Mouse (Mus musculus) CH12.LX (cell line): ENCODE data around the gene Gm20388. TPM values are rescaled to one million over a fixed set of nuclear protein-coding genes. Genes with fewer than 3 reads are reported as not detected.

Experiments
- DNase-seq: peaks from one replicate; pipeline ENCODE4 v3.0.0-alpha.2; 2013; ENCODE audit errors: extremely low read depth
- H3K27ac ChIP-seq: 2 replicates; pipeline ENCODE4 v1.5.1; 2012; ENCODE audit warnings: low read depth, mild to moderate bottlenecking, control low read depth, moderate library complexity; ENCODE audit not compliant: insufficient read depth
- H3K27me3 ChIP-seq: replicated peaks from 2 replicates; pipeline ENCODE3; 2012; ENCODE audit warnings: inconsistent platforms
- H3K36me3 ChIP-seq, 2 experiments: replicated peaks in 1 of 2; 2 replicates each; pipeline versions ENCODE3 to v1.6.1; 2012; ENCODE audit warnings: inconsistent platforms in 1 of 2, low read length in 1 of 2, mild to moderate bottlenecking in 1 of 2, mixed read lengths in 1 of 2, moderate library complexity in 1 of 2; ENCODE audit not compliant: control insufficient read depth in 1 of 2, insufficient read depth in 1 of 2
- H3K4me1 ChIP-seq, 2 experiments: 2 replicates each; pipeline ENCODE4 v1.6.1; 2012; ENCODE audit warnings: inconsistent platforms in 1 of 2, moderate library complexity in 1 of 2; ENCODE audit not compliant: insufficient read depth in 2 of 2, control insufficient read depth in 1 of 2
- H3K4me2 ChIP-seq: 2 replicates; pipeline ENCODE4 v1.6.1; 2012; ENCODE audit warnings: low read depth, mild to moderate bottlenecking, control low read depth; ENCODE audit not compliant: poor library complexity, insufficient read depth, severe bottlenecking
- H3K4me3 ChIP-seq, 3 experiments: fragments of 150-350 bp in 1 of 3; sonication (generic) in 1 of 3; replicated peaks in 1 of 3; 2 replicates each; pipeline versions ENCODE3 to v1.5.1; 2011 to 2012; ENCODE audit warnings: low read depth in 2 of 3, low read length in 2 of 3, mild to moderate bottlenecking in 2 of 3, moderate library complexity in 2 of 3, control low read depth in 1 of 3, improper control_type of control experiment in 1 of 3, inconsistent platforms in 1 of 3, mixed read lengths in 1 of 3; ENCODE audit not compliant: poor library complexity in 1 of 3
- H3K79me2 ChIP-seq: replicated peaks from 2 replicates; pipeline ENCODE4 v1.6.1; 2012; ENCODE audit warnings: mild to moderate bottlenecking, moderate library complexity; ENCODE audit not compliant: control insufficient read depth, poor library complexity, insufficient read depth, severe bottlenecking; ENCODE audit errors: extremely low read depth
- H3K9ac ChIP-seq: 2 replicates; pipeline ENCODE4 v1.6.1; 2012; ENCODE audit warnings: low read depth, mild to moderate bottlenecking, control low read depth, moderate library complexity; ENCODE audit not compliant: insufficient read depth
- H3K9me3 ChIP-seq: replicated peaks from 2 replicates; pipeline ENCODE3; 2012; ENCODE audit warnings: low read length, inconsistent platforms, mixed read lengths
- CTCF ChIP-seq, 2 experiments: IDR thresholded peaks in 1 of 2; conservative IDR thresholded peaks in 1 of 2; 2 replicates each; pipeline ENCODE4 v1.5.1; 2011 to 2012; ENCODE audit warnings: low read depth in 2 of 2, low read length in 2 of 2, improper control_type of control experiment in 1 of 2, inconsistent platforms in 1 of 2, mild to moderate bottlenecking in 1 of 2, moderate library complexity in 1 of 2
- E2F4 ChIP-seq: IDR thresholded peaks from 2 replicates; pipeline ENCODE4 v1.6.1; 2011; ENCODE audit warnings: low read depth, low read length, improper control_type of control experiment; ENCODE audit not compliant: insufficient replicate concordance
- ETS1 ChIP-seq: conservative IDR thresholded peaks from 2 replicates; pipeline ENCODE4 v1.6.1; 2012; ENCODE audit warnings: low read depth, mild to moderate bottlenecking, inconsistent platforms, low read length, improper control_type of control experiment, moderate library complexity
- GABPA ChIP-seq: IDR thresholded peaks from 2 replicates; pipeline ENCODE4 v1.6.1; 2012; ENCODE audit warnings: low read depth, low read length, improper control_type of control experiment, inconsistent platforms; ENCODE audit not compliant: insufficient replicate concordance
- IRF4 ChIP-seq: IDR thresholded peaks from 2 replicates; pipeline ENCODE4 v1.6.1; 2014; ENCODE audit warnings: low read depth, mild to moderate bottlenecking, inconsistent platforms, low read length, improper control_type of control experiment
- JUN ChIP-seq: IDR thresholded peaks from 2 replicates; pipeline ENCODE4 v1.6.1; 2011; ENCODE audit warnings: low read depth, mild to moderate bottlenecking, low read length, improper control_type of control experiment, moderate library complexity; ENCODE audit not compliant: insufficient read depth
- KAT2A ChIP-seq: IDR thresholded peaks from 2 replicates; pipeline ENCODE4 v1.6.1; 2012; ENCODE audit warnings: low read length, improper control_type of control experiment, inconsistent platforms; ENCODE audit not compliant: insufficient replicate concordance
- MAX ChIP-seq: IDR thresholded peaks from 2 replicates; pipeline ENCODE4 v1.6.1; 2011; ENCODE audit warnings: low read length, improper control_type of control experiment
- MAZ ChIP-seq: IDR thresholded peaks from 2 replicates; pipeline ENCODE4 v1.6.1; 2012; ENCODE audit warnings: low read depth, mild to moderate bottlenecking, inconsistent platforms, low read length, improper control_type of control experiment, moderate library complexity
- MEF2A ChIP-seq: IDR thresholded peaks from 2 replicates; pipeline ENCODE4 v1.6.1; 2014; ENCODE audit warnings: low read depth, mild to moderate bottlenecking, inconsistent platforms, low read length, improper control_type of control experiment, borderline replicate concordance
- NRF1 ChIP-seq: IDR thresholded peaks from 2 replicates; pipeline ENCODE4 v1.6.1; 2014; ENCODE audit warnings: low read depth, mild to moderate bottlenecking, inconsistent platforms, low read length, improper control_type of control experiment, moderate library complexity
- PAX5 ChIP-seq: IDR thresholded peaks from 2 replicates; pipeline ENCODE4 v1.6.1; 2012; ENCODE audit warnings: low read length, inconsistent platforms, mixed read lengths
- POLR2AphosphoS2 ChIP-seq: IDR thresholded peaks from 2 replicates; pipeline ENCODE4 v1.6.1; 2011; ENCODE audit warnings: low read depth, low read length, improper control_type of control experiment
- RAD21 ChIP-seq: IDR thresholded peaks from 2 replicates; pipeline ENCODE4 v1.6.1; 2011; ENCODE audit warnings: low read depth, mild to moderate bottlenecking, low read length, improper control_type of control experiment, moderate library complexity
- RCOR1 ChIP-seq: conservative IDR thresholded peaks from 2 replicates; pipeline ENCODE4 v1.6.1; 2012; ENCODE audit warnings: low read depth, mild to moderate bottlenecking, inconsistent platforms, low read length, improper control_type of control experiment
- SIN3A ChIP-seq: IDR thresholded peaks from 2 replicates; pipeline ENCODE4 v1.6.1; 2012; ENCODE audit warnings: low read length, improper control_type of control experiment, inconsistent platforms
- SMC3 ChIP-seq: IDR thresholded peaks from 2 replicates; pipeline ENCODE4 v1.6.1; 2011; ENCODE audit warnings: low read depth, low read length, improper control_type of control experiment
- TBP ChIP-seq: conservative IDR thresholded peaks from 2 replicates; pipeline ENCODE4 v1.6.1; 2011; ENCODE audit warnings: low read depth, low read length, improper control_type of control experiment
- TCF12 ChIP-seq: IDR thresholded peaks from 2 replicates; pipeline ENCODE4 v1.6.1; 2014; ENCODE audit warnings: low read depth, mild to moderate bottlenecking, inconsistent platforms, low read length, improper control_type of control experiment
- USF2 ChIP-seq: conservative IDR thresholded peaks from 2 replicates; pipeline ENCODE4 v1.6.1; 2011; ENCODE audit warnings: low read depth, low read length, improper control_type of control experiment
- ZC3H11A ChIP-seq: IDR thresholded peaks from 2 replicates; pipeline ENCODE4 v1.6.1; 2012; ENCODE audit warnings: low read depth, mild to moderate bottlenecking, inconsistent platforms, low read length, improper control_type of control experiment
- ZMIZ1 ChIP-seq: IDR thresholded peaks from 2 replicates; pipeline ENCODE4 v1.6.1; 2012; ENCODE audit warnings: low read depth, mild to moderate bottlenecking, inconsistent platforms, low read length, improper control_type of control experiment
- ZNF384 ChIP-seq: IDR thresholded peaks from 2 replicates; pipeline ENCODE4 v1.6.1; 2012; ENCODE audit warnings: low read depth, low read length, improper control_type of control experiment, inconsistent platforms
- dilution Hi-C: fragments of 300-500 bp; cut with MboI; formaldehyde crosslinking; loops from 2 replicates; pipeline ENCODE4 v1.14.3; 2020; ENCODE audit warnings: low sequenced_read_pairs; ENCODE audit not compliant: extremely low pct_unique_long_range_greater_than_20kb, extremely low pct_ligation_motif_present
- in situ Hi-C: fragments of 300-500 bp; cut with MboI; formaldehyde crosslinking; loops from 3 replicates; pipeline ENCODE4 v1.14.3; 2019; ENCODE audit warnings: low sequenced_read_pairs, low pct_ligation_motif_present, low pct_unique_long_range_greater_than_20kb, mixed read lengths
- polyA plus RNA-seq: library from polyadenylated mRNA; unstranded; fragments of >175 nt; gene quantifications from 2 replicates; pipeline ENCODE4 v1.2.1, GENCODE M21; 2012; ENCODE audit warnings: low read depth; ENCODE audit not compliant: insufficient read length
- total RNA-seq, 2 experiments: library from RNA; depleted of rRNA; stranded (reverse); fragments of 300-350 nt in 1 of 2; fragments of >200 nt in 1 of 2; gene quantifications; 2 replicates each; pipeline ENCODE4 v1.2.3; 2012 to 2014

The Gm20388 gene
- total and polyA plus RNA-seq, 3 experiments, result 14.8 to 26.3 (median 22.2) TPM

GRCm38 (mm10) chr8:121203612-121204376 lies 1293.2 kb downstream of the Gm20388 start:
- H3K9me3 ChIP-seq, result no peaks in the 10 kb centered on the region
- H3K36me3 ChIP-seq, result no peaks in the 10 kb centered on the region
- H3K4me3 ChIP-seq, result no peak overlapping the region
- TF ChIP-seq KAT2A, result no peak
- no peak for TF ChIP-seq MAX
- no peak for TF ChIP-seq MAZ
- no peak for TF ChIP-seq IRF4
- TF ChIP-seq RCOR1, result no peak
- TF ChIP-seq ZC3H11A, result no peak
- TF ChIP-seq USF2, result no peak
- TF ChIP-seq NRF1, result no peak
- TF ChIP-seq E2F4, result no peak
- TF ChIP-seq PAX5, result no peak
- TF ChIP-seq JUN, result no peak
- TF ChIP-seq POLR2AphosphoS2, result no peak
- no peak for TF ChIP-seq ZMIZ1
- TF ChIP-seq ETS1, result no peak
- TF ChIP-seq CTCF (conservative IDR thresholded peaks at IDR 0.05 in 1 of 2, IDR thresholded peaks at IDR 0.05 in 1 of 2; ENCODE audit: low read depth in 2 of 2, low read length in 2 of 2), result no peak
- no peak for TF ChIP-seq SIN3A
- no peak for TF ChIP-seq ZNF384
- TF ChIP-seq SMC3, result no peak
- no peak for TF ChIP-seq MEF2A
- TF ChIP-seq TBP, result no peak
- in situ Hi-C loops, result no loop called here
- dilution Hi-C loops, result no loop called here
- no peak for DNase-seq
- no peak overlapping the region for H3K4me2 ChIP-seq
- H3K79me2 ChIP-seq, result no peaks in the 10 kb centered on the region
- no peak overlapping the region for H3K27ac ChIP-seq
- no peaks in the 10 kb centered on the region for H3K4me1 ChIP-seq
- H3K27me3 ChIP-seq, result peaks cover 90% of the 10 kb centered on the region
- H3K9ac ChIP-seq, result no peak overlapping the region

GRCm38 (mm10) chr8:121207171-121207570 lies 1296.5 kb downstream of the Gm20388 start:
- H3K27ac ChIP-seq, result no peak overlapping the region
- no peak overlapping the region for H3K4me3 ChIP-seq
- in situ Hi-C loops, result no loop called here
- no peak for TF ChIP-seq CTCF (conservative IDR thresholded peaks at IDR 0.05 in 1 of 2, IDR thresholded peaks at IDR 0.05 in 1 of 2; ENCODE audit: low read depth in 2 of 2, low read length in 2 of 2)
- TF ChIP-seq TBP, result no peak
- TF ChIP-seq RAD21, result no peak
- no peak for TF ChIP-seq PAX5
- TF ChIP-seq GABPA, result no peak
- TF ChIP-seq TCF12, result no peak
- TF ChIP-seq, all 38 proteins: peak for 0
- H3K9me3 ChIP-seq, result no peaks in the 10 kb centered on the region
- dilution Hi-C loops, result no loop called here
- H3K27me3 ChIP-seq, result peaks cover 91% of the 10 kb centered on the region
- no peaks in the 10 kb centered on the region for H3K4me1 ChIP-seq
- no peak overlapping the region for H3K4me2 ChIP-seq
- H3K9ac ChIP-seq, result no peak overlapping the region
- no peaks in the 10 kb centered on the region for H3K36me3 ChIP-seq
- no peak for DNase-seq
- no peaks in the 10 kb centered on the region for H3K79me2 ChIP-seq
